Mouse (Mus musculus): ENCODE data around the gene Sdhb. TPM values are rescaled to one million over a fixed set of nuclear protein-coding genes. Genes with fewer than 3 reads are reported as not detected.

Gene Sdhb
- total and polyA plus RNA-seq, 3 experiments, result 1,030 to 1,344 (median 1,126) TPM

DNA sequence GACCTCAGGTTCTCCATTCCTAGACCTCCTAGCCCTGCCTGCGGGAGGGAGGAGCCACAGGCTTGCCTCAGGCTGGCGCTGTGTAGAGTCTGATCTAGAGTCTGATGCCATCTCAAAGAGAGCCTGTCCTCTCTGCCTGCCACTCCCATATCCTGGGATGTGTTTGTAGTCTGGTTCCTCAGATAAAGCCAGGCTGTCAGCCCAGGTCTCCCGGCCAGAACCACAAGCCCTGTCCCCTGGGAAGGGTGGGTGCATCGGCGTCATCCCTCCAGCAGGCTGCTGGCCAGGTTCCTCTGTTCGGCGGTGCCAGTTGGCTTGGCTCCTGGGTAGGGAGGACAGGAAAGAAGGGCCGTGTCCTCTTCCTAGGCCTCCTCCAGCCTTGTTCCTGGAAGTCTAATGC, 47.0 kb downstream of the Sdhb start:
- TF ChIP-seq EP300 (IDR thresholded peaks at IDR 0.05; ENCODE audit: insufficient read depth, low read depth, low read length) (peak; percentile 87), POLR2A (IDR thresholded peaks at IDR 0.05; ENCODE audit: insufficient read depth, low read depth, low read length) (no peak), CTCF (IDR thresholded peaks at IDR 0.05) (peak; percentile 22; the same call in 1 of the 2 replicates)
- Histone ChIP-seq H3K79me2 (replicated peaks; ENCODE audit: control insufficient read depth, insufficient read depth, low read length) (no peaks in the 10 kb centered on the region), H3K9ac (ENCODE audit: low read depth, low read length) (no peak overlapping the region), H3K27me3 (ENCODE audit: control insufficient read depth, insufficient read depth, low read length) (no peaks in the 10 kb centered on the region), H3K4me3 (no peak overlapping the region), H3K27ac (peak overlapping the region; percentile 34; the same call in 1 of the 2 replicates), H3K4me1 (ENCODE audit: control insufficient read depth, insufficient read depth, low read length) (peaks cover 10% of the 10 kb centered on the region), H3K36me3 (ENCODE audit: control insufficient read depth, insufficient read depth, low read length) (no peaks in the 10 kb centered on the region)
- intact Hi-C loops (cut with DNase I), result no loop called here
- 10% methylated on average over 8 of the region's 8 CpGs for WGBS
- peak; percentile 74 to 85 for DNase-seq

DNA sequence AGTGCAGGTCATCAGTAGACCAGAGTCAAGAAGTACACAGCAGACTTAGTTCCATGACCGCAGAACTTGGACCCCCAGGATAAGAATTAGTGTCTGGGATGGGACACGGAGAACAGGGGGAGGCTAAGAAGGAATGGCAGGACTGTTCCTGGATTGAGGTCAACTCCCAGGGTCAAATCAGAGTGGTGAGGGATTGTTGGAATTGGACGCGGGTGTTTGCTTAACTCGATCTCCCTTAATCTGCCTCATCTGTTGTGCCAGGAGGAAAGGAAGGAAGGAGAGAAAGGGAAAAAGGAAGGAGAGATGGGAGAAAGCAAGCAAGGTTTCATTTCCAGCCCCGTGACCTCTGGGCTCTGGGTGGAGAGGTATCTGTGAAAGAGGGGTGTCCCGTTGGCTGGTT, 49.1 kb downstream of the Sdhb start, which contains the start of gene Mfap2:
Mfap2 (plus strand) TSS at position 301 of the 400 bp plus-strand sequence.
- Histone ChIP-seq H3K4me1 (ENCODE audit: control insufficient read depth, insufficient read depth, low read length) (peaks cover 10% of the 10 kb centered on the region), H3K36me3 (ENCODE audit: control insufficient read depth, insufficient read depth, low read length) (no peaks in the 10 kb centered on the region), H3K9ac (ENCODE audit: low read depth, low read length) (peak within 1 kb of the TSS; percentile 65), H3K27ac (peak within 1 kb of the TSS; percentile 49), H3K27me3 (ENCODE audit: control insufficient read depth, insufficient read depth, low read length) (no peaks in the 10 kb centered on the region), H3K79me2 (replicated peaks; ENCODE audit: control insufficient read depth, insufficient read depth, low read length) (no peaks in the 10 kb centered on the region), H3K4me3 (peak within 1 kb of the TSS; percentile 49)
- 26% methylated on average over 7 of the region's 7 CpGs for WGBS
- DNase-seq, result no peak
- TF ChIP-seq EP300 (IDR thresholded peaks at IDR 0.05; ENCODE audit: insufficient read depth, low read depth, low read length), result no peak
- no peak for TF ChIP-seq POLR2A (IDR thresholded peaks at IDR 0.05; ENCODE audit: insufficient read depth, low read depth, low read length)
- TF ChIP-seq CTCF (IDR thresholded peaks at IDR 0.05), result no peak
- intact Hi-C loops (cut with DNase I), result no loop called here

DNA sequence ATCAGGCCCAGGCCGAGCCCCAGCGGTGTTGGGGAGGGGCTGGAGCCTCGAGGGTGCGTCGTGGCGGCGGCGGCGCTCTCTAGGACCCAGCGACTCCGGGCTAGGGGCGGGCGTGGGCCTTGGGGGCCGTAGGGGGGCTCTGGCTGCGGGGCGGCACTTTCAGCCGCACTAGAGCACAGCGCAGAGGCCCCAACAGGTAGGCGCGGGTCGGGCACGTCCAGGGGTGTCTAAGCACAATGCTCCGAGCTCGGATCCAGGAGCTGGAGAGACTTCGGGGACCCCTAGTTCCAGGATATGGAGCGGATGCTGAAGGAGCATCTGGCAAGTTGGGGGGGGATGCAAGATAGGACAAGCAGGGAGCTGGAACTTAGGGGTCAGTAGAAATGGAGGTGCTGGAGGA, 49.5 kb downstream of the Sdhb start:
- Histone ChIP-seq H3K79me2 (replicated peaks; ENCODE audit: control insufficient read depth, insufficient read depth, low read length) (no peaks in the 10 kb centered on the region), H3K36me3 (ENCODE audit: control insufficient read depth, insufficient read depth, low read length) (no peaks in the 10 kb centered on the region), H3K27ac (peak overlapping the region; percentile 49), H3K4me3 (peak overlapping the region; percentile 49), H3K27me3 (ENCODE audit: control insufficient read depth, insufficient read depth, low read length) (no peaks in the 10 kb centered on the region), H3K4me1 (ENCODE audit: control insufficient read depth, insufficient read depth, low read length) (peaks cover 10% of the 10 kb centered on the region), H3K9ac (ENCODE audit: low read depth, low read length) (peak overlapping the region; percentile 65)
- DNase-seq, result no peak
- WGBS, result 2% methylated on average over 26 of the region's 26 CpGs
- TF ChIP-seq POLR2A (IDR thresholded peaks at IDR 0.05; ENCODE audit: insufficient read depth, low read depth, low read length) (no peak), EP300 (IDR thresholded peaks at IDR 0.05; ENCODE audit: insufficient read depth, low read depth, low read length) (no peak)
- intact Hi-C loops (cut with DNase I), result no loop called here

DNA sequence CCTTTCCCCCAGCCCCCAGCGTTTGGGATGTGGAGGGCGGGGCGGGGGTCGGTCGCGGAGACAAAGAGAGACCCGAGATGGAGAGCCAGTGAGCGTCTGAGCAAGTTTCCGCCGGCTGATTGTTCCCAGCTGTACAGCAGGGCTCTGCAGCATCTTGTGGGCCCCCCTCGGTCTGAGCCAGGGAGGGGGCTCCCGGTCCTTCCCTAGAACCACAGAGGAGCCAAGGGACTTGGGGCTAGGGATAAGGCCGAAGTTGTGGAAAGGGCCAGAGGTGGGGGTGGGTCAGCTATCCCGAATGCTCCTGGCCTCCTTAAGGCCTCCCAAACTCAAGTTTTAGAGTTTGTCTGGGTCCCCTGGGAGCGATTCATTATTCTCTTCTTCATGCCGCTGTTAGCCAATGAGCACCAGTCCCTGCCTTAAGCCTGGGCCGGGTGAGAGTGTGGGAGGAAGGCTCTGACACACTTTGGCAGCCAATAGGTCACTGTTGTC, 50.0 kb downstream of the Sdhb start:
- 11% methylated on average over 17 of the region's 17 CpGs for WGBS

DNA sequence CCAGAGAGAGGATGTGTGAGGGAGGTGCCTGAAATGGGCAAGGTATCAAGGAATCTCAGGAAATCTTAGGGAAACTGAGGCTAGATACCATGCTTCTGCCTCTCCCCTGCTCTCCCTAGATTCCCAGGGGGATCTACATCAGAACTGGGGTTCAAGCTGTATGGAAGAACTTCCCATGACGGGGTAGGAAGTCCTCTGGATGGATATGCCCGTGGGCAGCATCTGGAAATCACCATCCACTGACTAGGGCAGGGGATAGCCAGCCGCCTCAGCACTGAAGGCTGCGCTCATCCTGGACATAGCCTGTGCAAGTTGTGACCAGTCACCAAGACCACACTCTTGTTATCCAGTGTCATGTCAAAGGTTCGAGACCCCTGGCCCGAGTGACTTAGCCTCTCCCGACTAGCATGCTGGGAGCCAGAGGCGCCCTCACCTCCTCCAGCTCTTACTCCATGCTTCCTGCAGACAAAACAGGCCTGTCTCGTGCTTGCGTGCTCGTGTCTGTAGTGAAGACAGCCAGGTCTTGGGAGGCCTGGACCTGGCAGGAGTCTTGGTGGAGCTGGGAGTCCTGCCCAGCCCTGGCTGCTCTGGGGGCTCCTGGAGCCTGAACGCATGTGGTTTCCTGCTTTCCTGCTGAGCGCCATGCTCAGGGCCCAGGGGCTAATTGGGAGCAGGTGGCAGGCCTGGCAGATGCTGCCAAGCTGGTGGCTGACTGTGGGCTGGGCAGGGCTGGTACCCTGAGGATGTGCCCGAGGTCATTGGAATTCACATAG, 50.7 kb downstream of the Sdhb start:
- Histone ChIP-seq H3K9ac (ENCODE audit: low read depth, low read length) (no peak overlapping the region), H3K27ac (no peak overlapping the region), H3K27me3 (ENCODE audit: control insufficient read depth, insufficient read depth, low read length) (no peaks in the 10 kb centered on the region), H3K4me3 (no peak overlapping the region), H3K36me3 (ENCODE audit: control insufficient read depth, insufficient read depth, low read length) (no peaks in the 10 kb centered on the region), H3K4me1 (ENCODE audit: control insufficient read depth, insufficient read depth, low read length) (peaks cover 15% of the 10 kb centered on the region), H3K79me2 (replicated peaks; ENCODE audit: control insufficient read depth, insufficient read depth, low read length) (no peaks in the 10 kb centered on the region)
- WGBS, result 54% methylated on average over 14 of the region's 14 CpGs
- TF ChIP-seq POLR2A (IDR thresholded peaks at IDR 0.05; ENCODE audit: insufficient read depth, low read depth, low read length) (no peak), CTCF (IDR thresholded peaks at IDR 0.05) (no peak), EP300 (IDR thresholded peaks at IDR 0.05; ENCODE audit: insufficient read depth, low read depth, low read length) (no peak)
- intact Hi-C loops (cut with DNase I), result no loop called here
- peak in 1 of 2 experiments; percentile 48 for DNase-seq

More for the DNA sequence above, 50.0 kb downstream of the Sdhb start:
- Histone ChIP-seq H3K9ac (ENCODE audit: low read depth, low read length) (peak overlapping the region; percentile 65), H3K27me3 (ENCODE audit: control insufficient read depth, insufficient read depth, low read length) (no peaks in the 10 kb centered on the region), H3K4me1 (ENCODE audit: control insufficient read depth, insufficient read depth, low read length) (peaks cover 11% of the 10 kb centered on the region), H3K4me3 (peak overlapping the region; percentile 49), H3K27ac (peak overlapping the region; percentile 49), H3K36me3 (ENCODE audit: control insufficient read depth, insufficient read depth, low read length) (no peaks in the 10 kb centered on the region), H3K79me2 (replicated peaks; ENCODE audit: control insufficient read depth, insufficient read depth, low read length) (no peaks in the 10 kb centered on the region)
- intact Hi-C loops (cut with DNase I), result no loop called here
- DNase-seq, result no peak
- no peak for TF ChIP-seq CTCF (IDR thresholded peaks at IDR 0.05)
- TF ChIP-seq POLR2A (IDR thresholded peaks at IDR 0.05; ENCODE audit: insufficient read depth, low read depth, low read length), result no peak
- no peak for TF ChIP-seq EP300 (IDR thresholded peaks at IDR 0.05; ENCODE audit: insufficient read depth, low read depth, low read length)

DNA sequence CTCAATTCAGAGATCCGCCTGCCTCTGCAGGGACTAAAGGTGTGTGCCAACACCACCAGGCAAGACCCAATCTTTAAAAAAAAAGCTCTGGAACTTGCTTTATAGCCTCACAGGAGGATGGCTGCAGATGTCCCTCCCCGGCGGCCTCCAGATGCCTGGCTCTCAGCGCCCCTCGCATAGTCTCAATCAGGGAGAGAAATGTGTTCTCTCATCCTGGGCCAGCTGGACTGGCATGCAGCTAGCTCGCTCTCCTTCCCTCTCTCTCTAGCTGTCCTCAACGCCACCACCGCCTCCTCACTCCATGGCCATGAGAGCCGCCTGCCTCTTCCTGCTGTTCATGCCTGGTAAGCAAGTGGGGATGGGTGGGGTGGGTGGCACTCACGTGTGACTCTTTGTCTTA, 51.6 kb downstream of the Sdhb start:
- Histone ChIP-seq H3K4me1 (ENCODE audit: control insufficient read depth, insufficient read depth, low read length) (peaks cover 14% of the 10 kb centered on the region), H3K4me3 (no peak overlapping the region), H3K79me2 (replicated peaks; ENCODE audit: control insufficient read depth, insufficient read depth, low read length) (no peaks in the 10 kb centered on the region), H3K36me3 (ENCODE audit: control insufficient read depth, insufficient read depth, low read length) (no peaks in the 10 kb centered on the region), H3K27me3 (ENCODE audit: control insufficient read depth, insufficient read depth, low read length) (no peaks in the 10 kb centered on the region), H3K27ac (no peak overlapping the region), H3K9ac (ENCODE audit: low read depth, low read length) (no peak overlapping the region)
- DNase-seq, result no peak
- 76% methylated on average over 10 of the region's 10 CpGs for WGBS
- intact Hi-C loops (cut with DNase I), result no loop called here
- TF ChIP-seq POLR2A (IDR thresholded peaks at IDR 0.05; ENCODE audit: insufficient read depth, low read depth, low read length) (no peak), EP300 (IDR thresholded peaks at IDR 0.05; ENCODE audit: insufficient read depth, low read depth, low read length) (no peak)

Measured in heart, adult 2 months (tissue).